Mouse (Mus musculus) CD4-positive, CD25-positive, alpha-beta regulatory T cell, adult 4 months (primary cell): ENCODE measurements at regions not wholly inside any gene's neighbourhood (a gene's known extent, or its start where the extent isn't known, plus 50 kb on each side); places are given as distances from the start of the nearest gene placed in this dataset.

Experiments
- ATAC-seq: one replicate; pipeline ENCODE4 v1.8.0; 2017

GRCm38 (mm10) chr6:31995977-31996376, 54.1 kb upstream of the 1700012A03Rik start:
- ATAC-seq = no peak

- no peak for ATAC-seq
Measured at GRCm38 (mm10) chr6:31995249-31995648, 54.8 kb upstream of the 1700012A03Rik start.

GRCm38 (mm10) chr6:31985698-31986097, 64.3 kb upstream of the 1700012A03Rik start:
- no peak for ATAC-seq

GRCm38 (mm10) chr6:31976705-31977104, 73.3 kb upstream of the 1700012A03Rik start:
- ATAC-seq = no peak

GRCm38 (mm10) chr6:31948063-31948481, 102.0 kb upstream of the 1700012A03Rik start:
- ATAC-seq = no peak

- no peak for ATAC-seq
Measured at GRCm38 (mm10) chr6:31946572-31946971, 103.5 kb upstream of the 1700012A03Rik start.

- ATAC-seq = no peak
Measured at GRCm38 (mm10) chr6:31945347-31945746, 104.7 kb upstream of the 1700012A03Rik start.

- ATAC-seq = no peak
Measured at GRCm38 (mm10) chr6:31944546-31944945, 105.5 kb upstream of the 1700012A03Rik start.

GRCm38 (mm10) chr6:31942696-31943095, 107.3 kb upstream of the 1700012A03Rik start:
- no peak for ATAC-seq

DNA sequence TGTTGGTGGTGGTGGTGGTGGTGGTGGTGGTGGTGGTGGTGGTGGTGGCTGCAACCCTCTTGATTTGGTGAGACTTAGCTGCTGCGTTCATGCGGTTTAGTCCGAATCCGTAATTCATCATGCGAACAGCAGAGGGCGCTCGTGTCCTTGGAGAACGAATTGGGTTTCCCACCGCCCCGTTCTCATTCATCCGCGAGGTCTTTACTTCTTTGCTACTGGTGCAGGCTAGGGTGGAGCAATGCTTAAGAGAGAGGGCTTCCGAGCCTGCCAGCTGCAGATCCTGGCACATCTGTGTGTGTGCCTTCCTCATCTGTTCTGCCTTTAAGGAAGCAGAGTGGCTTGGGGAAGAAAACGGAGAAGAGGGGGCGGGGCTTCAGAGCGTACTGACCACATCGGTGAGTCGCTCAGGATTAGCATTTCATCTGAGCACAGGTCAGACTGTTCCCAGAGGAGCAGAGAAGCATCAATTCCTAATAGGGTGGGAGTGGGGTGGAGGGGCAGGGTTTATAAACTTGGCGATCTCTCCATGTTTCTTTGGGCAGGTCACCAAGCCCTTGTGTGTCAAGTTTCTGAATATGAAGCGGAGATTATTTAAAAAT, 111.7 kb upstream of the 1700012A03Rik start:
- no peak for ATAC-seq

GRCm38 (mm10) chr6:31937146-31937545, 112.9 kb upstream of the 1700012A03Rik start:
- no peak for ATAC-seq

- no peak for ATAC-seq
Measured at GRCm38 (mm10) chr6:31934826-31935225, 115.2 kb upstream of the 1700012A03Rik start.

DNA sequence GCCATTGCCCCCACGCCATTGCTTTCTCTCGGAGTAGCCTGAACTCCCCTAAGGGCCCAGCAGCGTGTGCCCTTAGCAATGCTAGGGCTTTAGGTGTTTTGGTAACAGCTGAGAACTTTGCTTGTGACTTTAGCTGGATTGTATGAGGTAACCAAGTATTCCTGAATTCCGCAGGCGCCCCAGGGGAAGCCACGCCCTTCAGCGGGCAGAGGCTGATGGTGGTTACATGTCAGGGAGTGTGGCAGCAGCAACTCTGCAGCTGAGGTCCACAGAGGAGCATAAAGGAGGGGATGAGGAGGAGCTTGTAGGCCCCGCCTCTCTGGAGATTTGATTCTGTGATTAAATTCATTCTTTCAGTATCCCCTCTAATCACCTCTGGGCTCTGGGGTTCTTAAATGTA, 116.1 kb upstream of the 1700012A03Rik start:
- no peak for ATAC-seq

DNA sequence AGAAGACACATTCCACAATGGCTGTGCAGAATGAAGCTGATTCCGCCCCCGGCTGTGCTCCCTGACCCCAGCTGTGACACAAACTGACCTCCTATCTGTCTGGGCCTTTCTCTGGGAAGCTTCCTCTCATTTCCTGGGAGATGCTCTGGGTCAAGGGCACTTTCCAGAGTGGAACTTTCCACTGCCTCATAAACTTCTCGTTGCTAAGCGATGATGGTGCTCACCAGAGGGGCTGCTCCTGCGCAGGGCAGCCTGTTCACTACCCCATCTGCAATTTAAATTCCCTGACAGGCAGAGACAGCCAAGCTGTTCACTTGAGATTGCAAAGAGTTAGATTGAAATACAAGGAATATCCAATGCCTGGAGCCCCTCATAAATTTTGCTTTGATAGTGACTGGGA, 116.7 kb upstream of the 1700012A03Rik start:
- ATAC-seq = no peak

- no peak for ATAC-seq
Measured at GRCm38 (mm10) chr6:31931116-31931515, 118.9 kb upstream of the 1700012A03Rik start.

DNA sequence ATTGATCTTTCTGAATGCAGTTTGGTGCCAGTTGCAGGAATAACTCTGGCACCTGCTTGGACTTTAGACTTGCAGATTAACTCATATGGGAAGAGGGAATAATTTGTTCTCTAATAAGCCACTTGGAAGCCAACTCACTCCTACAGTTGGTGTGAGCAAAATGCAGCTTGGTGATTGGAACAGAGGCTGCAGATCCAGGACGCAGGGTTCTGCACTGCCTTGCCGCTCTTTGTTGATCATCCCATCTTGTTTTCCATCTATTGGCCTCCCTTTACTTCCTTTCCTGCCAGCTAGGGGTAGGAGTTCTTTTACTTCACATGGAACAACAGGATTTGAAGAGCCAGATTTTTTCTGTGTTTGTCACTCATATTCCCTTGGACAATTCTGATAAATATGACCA, 120.9 kb upstream of the 1700012A03Rik start:
- ATAC-seq = no peak

DNA sequence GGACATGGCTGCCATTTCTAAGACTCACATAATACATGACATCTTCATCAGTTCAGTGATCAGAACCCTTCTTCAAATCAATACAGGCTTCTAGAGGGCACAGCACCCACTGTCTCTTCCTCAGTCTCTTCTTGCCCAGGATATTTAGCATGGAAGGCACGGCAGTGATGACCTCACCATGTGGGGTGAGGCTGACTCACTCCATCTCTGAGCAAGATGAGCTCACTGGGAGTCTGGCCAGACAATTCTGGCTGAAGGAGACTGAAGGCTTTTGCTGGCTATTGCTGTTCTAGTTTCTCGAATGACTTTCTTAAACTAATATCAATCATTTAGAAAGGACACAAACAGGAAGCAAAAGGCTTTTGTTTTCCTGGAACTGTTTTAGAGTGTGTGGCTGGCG, 122.9 kb upstream of the 1700012A03Rik start:
- no peak for ATAC-seq

DNA sequence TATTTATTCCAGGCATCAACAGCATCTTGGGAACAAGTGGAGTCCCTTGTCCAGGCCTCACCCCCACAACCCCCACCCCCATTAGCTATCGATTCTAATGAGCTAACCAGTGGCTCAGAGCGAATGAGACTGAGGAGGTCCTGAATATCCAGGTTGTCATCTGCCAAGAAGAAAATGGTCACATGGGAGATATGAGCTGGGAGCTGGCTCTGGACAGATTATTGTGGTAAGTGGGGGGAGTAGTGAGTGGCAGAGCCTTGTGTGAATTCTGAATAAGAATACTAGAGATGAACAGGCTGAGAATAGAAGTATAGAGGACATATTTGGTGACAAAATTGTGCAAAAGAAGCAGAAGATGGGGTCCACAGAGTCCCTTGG, 125.4 kb upstream of the 1700012A03Rik start:
- no peak for ATAC-seq

DNA sequence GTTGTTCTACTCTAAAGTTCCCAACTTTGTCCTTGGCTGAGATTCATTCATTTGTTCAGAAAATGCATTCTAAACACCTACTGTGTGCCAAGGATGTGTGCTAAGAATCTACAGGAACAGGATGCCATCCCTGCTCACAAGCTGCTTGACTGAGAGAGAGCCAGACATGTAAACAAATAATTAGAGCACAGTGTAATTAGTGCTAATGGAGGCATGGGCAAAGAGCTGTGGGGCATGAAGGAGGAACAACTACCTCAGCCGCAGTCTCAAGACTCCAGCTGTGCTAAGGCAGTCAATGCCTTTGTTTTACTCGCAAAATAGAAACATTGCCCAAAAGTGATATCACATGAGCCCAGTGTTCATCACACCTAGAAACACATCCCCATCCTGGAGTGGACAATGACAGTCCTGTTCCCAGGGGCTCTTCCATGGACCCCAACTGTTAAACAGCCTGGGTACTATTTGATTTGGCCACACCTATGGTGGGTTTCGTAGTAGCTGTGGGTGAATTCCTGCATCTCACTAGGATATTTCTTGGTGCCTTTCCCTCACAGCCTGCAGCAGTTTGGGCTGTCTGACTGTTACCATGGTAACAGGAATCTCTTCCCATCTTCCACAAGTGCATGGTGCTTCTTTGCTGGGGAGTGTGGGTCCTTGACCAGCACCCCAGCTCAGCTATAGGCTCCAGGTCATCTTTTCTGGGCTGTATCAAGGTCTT, 125.9 kb upstream of the 1700012A03Rik start:
- no peak for ATAC-seq

- no peak for ATAC-seq
Measured at GRCm38 (mm10) chr6:31921561-31922152, 128.4 kb upstream of the 1700012A03Rik start.

DNA sequence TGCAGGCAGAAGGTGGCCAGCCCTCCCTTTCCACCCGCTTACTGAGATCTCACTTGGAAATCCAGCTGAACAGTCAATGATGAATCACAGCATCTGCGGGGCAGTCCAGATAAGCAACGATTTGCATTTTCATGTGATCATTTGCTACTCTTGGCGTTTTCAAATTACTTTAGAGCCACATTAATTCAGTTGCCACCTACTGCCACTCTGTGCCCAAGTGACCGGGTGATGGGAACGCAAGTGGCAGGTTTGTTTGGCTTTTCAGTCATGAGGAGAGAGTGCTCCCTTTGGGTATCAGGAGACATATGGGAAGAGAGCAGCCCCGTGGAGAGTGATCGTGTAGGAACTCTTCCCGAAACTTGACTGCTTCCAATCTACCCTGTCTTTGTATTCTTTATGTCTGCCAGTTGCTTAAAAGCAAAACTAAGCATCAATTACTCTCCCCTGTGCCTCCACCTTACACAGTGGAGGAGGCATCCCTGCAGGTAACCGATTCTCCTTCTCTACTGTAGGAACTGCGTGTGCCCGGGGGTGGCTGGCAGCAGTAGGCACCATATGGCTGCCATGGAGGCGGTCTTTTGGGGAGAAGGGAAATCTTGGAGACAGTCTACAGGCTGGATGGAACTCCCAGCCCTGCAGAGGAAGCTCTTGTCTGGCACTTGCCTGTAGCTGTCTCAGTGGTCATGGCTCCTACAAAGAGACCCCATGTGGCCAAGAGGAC, 132.5 kb upstream of the 1700012A03Rik start:
- ATAC-seq = no peak

GRCm38 (mm10) chr6:31901791-31902190, 148.3 kb upstream of the 1700012A03Rik start:
- ATAC-seq = no peak

DNA sequence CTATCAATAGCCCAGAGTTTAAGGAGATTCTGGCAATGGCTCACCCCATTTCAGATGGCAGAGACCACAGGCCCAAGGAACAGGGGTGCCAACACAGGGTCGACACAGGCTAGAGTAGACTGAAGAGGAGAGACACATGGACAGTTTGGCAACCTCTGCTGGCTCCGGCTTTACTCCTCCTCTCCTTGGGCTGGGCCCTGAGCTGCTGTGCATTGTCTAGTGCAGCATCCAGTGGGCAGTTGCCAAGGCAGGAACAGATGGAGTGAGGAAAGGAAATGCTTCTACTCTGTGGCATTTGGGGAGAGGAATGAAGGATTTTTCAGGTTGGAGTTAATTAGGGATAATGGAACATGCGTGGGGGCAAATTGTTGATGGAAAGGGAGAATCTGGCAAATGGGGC, 151.0 kb upstream of the 1700012A03Rik start:
- no peak for ATAC-seq

DNA sequence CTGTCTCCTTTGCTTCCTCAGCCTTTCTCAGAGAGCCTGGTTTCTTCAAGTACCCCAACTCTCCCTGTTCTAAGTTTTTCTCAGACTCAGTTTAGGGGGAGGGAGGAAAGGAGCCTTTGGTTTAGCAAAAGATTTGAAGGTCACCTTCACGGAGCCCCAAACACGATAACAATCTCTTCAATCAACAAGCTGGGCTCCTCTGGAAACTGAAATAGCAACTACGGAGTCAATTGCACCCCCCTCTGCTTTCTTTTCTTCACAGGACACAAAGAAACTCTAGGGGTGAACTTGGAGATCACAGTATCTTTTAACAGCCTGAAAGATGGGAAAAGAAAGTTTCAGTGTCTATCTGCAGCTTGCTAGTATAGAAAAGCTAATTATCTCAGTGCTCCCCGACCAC, 151.4 kb upstream of the 1700012A03Rik start:
- ATAC-seq = no peak
